Mouse (Mus musculus) ES-E14 (cell line): ENCODE measurements at regions not wholly inside any gene's neighbourhood (a gene's known extent, or its start where the extent isn't known, plus 50 kb on each side); places are given as distances from the start of the nearest gene placed in this dataset.

ENCODE experiments used
- DNase-seq: peaks from one replicate; pipeline ENCODE4 v3.0.0-alpha.2; 2013; ENCODE audit warnings: low read depth, low spot score
- H3K27ac ChIP-seq: 2 replicates; pipeline ENCODE4 v1.5.1; 2012; ENCODE audit warnings: low read depth, mild to moderate bottlenecking, low read length, moderate library complexity, mixed read lengths; ENCODE audit not compliant: poor library complexity, insufficient read depth, severe bottlenecking
- H3K36me3 ChIP-seq: 2 replicates; pipeline ENCODE4 v1.6.1; 2012; ENCODE audit warnings: mild to moderate bottlenecking, low read length, moderate library complexity, mixed read lengths; ENCODE audit not compliant: control insufficient read depth, poor library complexity, insufficient read depth, severe bottlenecking
- H3K4me1 ChIP-seq, 2 experiments: fragments of 150-350 bp in 1 of 2; sonication (generic) in 1 of 2; 2 replicates each; pipeline ENCODE4 v1.6.1; 2012; ENCODE audit warnings: low read length in 2 of 2, mild to moderate bottlenecking in 1 of 2, mixed read lengths in 1 of 2; ENCODE audit not compliant: control insufficient read depth in 2 of 2, insufficient read depth in 2 of 2, poor library complexity in 1 of 2
- H3K4me3 ChIP-seq, 2 experiments: fragments of 150-350 bp in 1 of 2; sonication (generic) in 1 of 2; 2 replicates each; pipeline ENCODE4 v1.5.1; 2012; ENCODE audit warnings: low read length in 2 of 2, low read depth in 1 of 2, mild to moderate bottlenecking in 1 of 2, mixed read lengths in 1 of 2; ENCODE audit not compliant: insufficient read depth in 1 of 2, poor library complexity in 1 of 2, severe bottlenecking in 1 of 2
- H3K9ac ChIP-seq: 2 replicates; pipeline ENCODE4 v1.6.1; 2012; ENCODE audit warnings: low read depth, mild to moderate bottlenecking, low read length, mixed read lengths; ENCODE audit not compliant: poor library complexity, insufficient read depth, severe bottlenecking
- H3K9me3 ChIP-seq: fragments of 150-350 bp; sonication (generic); 2 replicates; pipeline ENCODE4 v1.6.1; 2012; ENCODE audit warnings: low read depth, mild to moderate bottlenecking, low read length; ENCODE audit not compliant: control insufficient read depth, insufficient read depth
- CHD2 ChIP-seq: IDR thresholded peaks from 2 replicates; pipeline ENCODE4 v1.6.1; 2014; ENCODE audit warnings: mild to moderate bottlenecking, low read depth, low read length, inconsistent platforms
- HCFC1 ChIP-seq: IDR thresholded peaks from 2 replicates; pipeline ENCODE4 v1.6.1; 2012; ENCODE audit warnings: low read length, inconsistent platforms, borderline replicate concordance; ENCODE audit not compliant: insufficient read depth
- MAFK ChIP-seq: IDR thresholded peaks from 2 replicates; pipeline ENCODE4 v1.6.1; 2014; ENCODE audit warnings: mild to moderate bottlenecking, low read depth, low read length, inconsistent platforms; ENCODE audit not compliant: insufficient read depth
- ZC3H11A ChIP-seq: IDR thresholded peaks from 2 replicates; pipeline ENCODE4 v1.6.1; 2012; ENCODE audit warnings: low read depth, mild to moderate bottlenecking, inconsistent platforms, low read length, borderline replicate concordance
- ZNF384 ChIP-seq: IDR thresholded peaks from 2 replicates; pipeline ENCODE4 v1.6.1; 2012; ENCODE audit warnings: low read depth, low read length, inconsistent platforms
- in situ Hi-C, 2 experiments: fragments of 600-800 bp; cut with MboI; formaldehyde crosslinking; loops; one replicate each; pipeline ENCODE4 v1.15.1; 2025; ENCODE audit warnings: low sequenced_read_pairs in 2 of 2, inconsistent platforms in 1 of 2; ENCODE audit not compliant: unreplicated experiment in 2 of 2

- no peak overlapping the region for H3K9ac ChIP-seq
- H3K4me3 ChIP-seq: no peak overlapping the region
- in situ Hi-C loops: no loop called here
- H3K9me3 ChIP-seq: no peaks in the 10 kb centered on the region
- H3K4me1 ChIP-seq: no peaks in the 10 kb centered on the region
- H3K36me3 ChIP-seq: no peaks in the 10 kb centered on the region
- TF ChIP-seq ZNF384 (no peak), HCFC1 (no peak), ZC3H11A (no peak), CHD2 (no peak), MAFK (no peak)
- no peak overlapping the region for H3K27ac ChIP-seq
- no peak for DNase-seq
Measured at GRCm38 (mm10) chr14:98747159-98747775, 246.9 kb downstream of the Rpl36a-ps1 start.

DNA sequence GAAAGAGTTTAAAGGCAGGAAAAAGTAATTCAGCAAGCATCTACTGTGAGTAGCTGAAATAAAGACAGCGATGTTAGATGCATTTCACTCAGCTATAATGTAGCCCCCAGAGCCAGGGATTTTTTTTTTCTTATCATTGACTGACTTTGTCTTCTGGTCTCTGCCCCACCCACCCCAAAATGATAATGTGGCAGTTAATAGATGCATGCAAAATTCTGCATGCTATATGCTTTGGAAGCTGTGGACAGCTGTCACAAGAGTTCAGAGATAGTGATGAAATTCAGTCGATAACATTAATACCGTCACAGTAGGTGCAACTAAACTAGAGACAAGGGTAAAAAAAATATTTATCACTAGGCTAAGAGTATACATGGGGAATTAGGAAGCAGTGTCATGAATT lies 263.7 kb downstream of the Rpl36a-ps1 start:
- H3K4me3 ChIP-seq: no peak overlapping the region
- no peaks in the 10 kb centered on the region for H3K4me1 ChIP-seq
- TF ChIP-seq ZNF384 (no peak), HCFC1 (no peak), MAFK (no peak), ZC3H11A (no peak), CHD2 (no peak)
- in situ Hi-C loops: no loop called here
- no peaks in the 10 kb centered on the region for H3K36me3 ChIP-seq
- H3K9ac ChIP-seq: no peak overlapping the region
- no peak for DNase-seq
- no peak overlapping the region for H3K27ac ChIP-seq
- H3K9me3 ChIP-seq: no peaks in the 10 kb centered on the region

DNA sequence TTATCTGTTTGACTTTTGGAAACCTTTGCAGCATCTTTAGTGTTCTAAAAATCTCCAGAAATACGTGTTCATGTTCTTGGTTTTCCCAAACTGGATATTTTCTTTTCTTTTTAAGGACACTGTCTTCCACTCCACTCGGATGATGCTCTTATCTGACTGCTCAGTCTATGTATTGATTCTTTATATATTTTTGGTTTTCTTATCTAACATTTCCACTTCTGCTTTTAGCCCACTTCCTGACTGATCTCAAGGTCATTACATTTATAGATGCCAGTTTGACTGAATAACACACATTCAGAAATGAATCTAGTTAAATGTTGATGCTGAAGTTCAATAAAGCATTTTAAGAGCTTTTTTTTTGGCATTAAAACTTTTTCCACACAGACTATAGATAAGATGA lies 265.3 kb downstream of the Rpl36a-ps1 start:
- no peak overlapping the region for H3K4me3 ChIP-seq
- in situ Hi-C loops: no loop called here
- no peaks in the 10 kb centered on the region for H3K4me1 ChIP-seq
- TF ChIP-seq ZC3H11A (no peak), CHD2 (no peak), HCFC1 (no peak)
- no peaks in the 10 kb centered on the region for H3K36me3 ChIP-seq
- no peak for DNase-seq
- no peak overlapping the region for H3K9ac ChIP-seq
- no peaks in the 10 kb centered on the region for H3K9me3 ChIP-seq
- no peak overlapping the region for H3K27ac ChIP-seq

DNA sequence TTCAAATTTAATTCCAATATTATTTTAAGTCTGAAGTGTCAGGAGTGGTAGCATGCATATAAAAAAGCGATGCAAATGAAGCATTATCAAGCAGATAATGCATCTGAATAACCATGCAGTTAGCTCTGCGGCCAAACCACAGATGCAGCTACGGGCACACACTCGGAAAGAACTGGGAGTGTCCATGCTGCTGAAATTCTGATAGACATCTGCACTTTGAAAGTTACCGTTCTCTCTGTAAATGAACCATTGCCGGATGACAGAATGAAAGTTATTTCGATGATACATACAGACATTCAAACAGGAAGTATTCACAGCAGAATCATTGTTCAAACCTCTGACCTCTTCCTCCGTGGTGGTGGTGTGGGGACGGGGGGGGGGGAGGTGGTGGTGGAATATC lies 271.6 kb downstream of the Rpl36a-ps1 start:
- in situ Hi-C loops: no loop called here

GRCm38 (mm10) chr14:98721033-98721432 lies 273.1 kb downstream of the Rpl36a-ps1 start:
- H3K4me3 ChIP-seq: no peak overlapping the region
- H3K9ac ChIP-seq: no peak overlapping the region
- DNase-seq: no peak
- H3K36me3 ChIP-seq: no peaks in the 10 kb centered on the region
- in situ Hi-C loops: no loop called here
- no peaks in the 10 kb centered on the region for H3K9me3 ChIP-seq
- H3K4me1 ChIP-seq: no peaks in the 10 kb centered on the region
- no peak overlapping the region for H3K27ac ChIP-seq
- TF ChIP-seq ZNF384 (no peak), MAFK (no peak), HCFC1 (no peak), ZC3H11A (no peak), CHD2 (no peak)

More for the DNA sequence above, 271.6 kb downstream of the Rpl36a-ps1 start:
- no peak for TF ChIP-seq CHD2
- TF ChIP-seq ZC3H11A: no peak
- no peak for TF ChIP-seq MAFK
- no peak for TF ChIP-seq HCFC1
- Histone ChIP-seq H3K4me1 (no peaks in the 10 kb centered on the region), H3K9me3 (no peaks in the 10 kb centered on the region), H3K4me3 (no peak overlapping the region), H3K9ac (no peak overlapping the region), H3K27ac (no peak overlapping the region), H3K36me3 (no peaks in the 10 kb centered on the region)
- no peak for DNase-seq
